Mouse (Mus musculus): ENCODE data around the gene Pax7. TPM values are rescaled to one million over a fixed set of nuclear protein-coding genes. Genes with fewer than 3 reads are reported as not detected.

Gene Pax7
- polyA plus RNA-seq, 1 experiment from 2014 or later, result not detected

DNA sequence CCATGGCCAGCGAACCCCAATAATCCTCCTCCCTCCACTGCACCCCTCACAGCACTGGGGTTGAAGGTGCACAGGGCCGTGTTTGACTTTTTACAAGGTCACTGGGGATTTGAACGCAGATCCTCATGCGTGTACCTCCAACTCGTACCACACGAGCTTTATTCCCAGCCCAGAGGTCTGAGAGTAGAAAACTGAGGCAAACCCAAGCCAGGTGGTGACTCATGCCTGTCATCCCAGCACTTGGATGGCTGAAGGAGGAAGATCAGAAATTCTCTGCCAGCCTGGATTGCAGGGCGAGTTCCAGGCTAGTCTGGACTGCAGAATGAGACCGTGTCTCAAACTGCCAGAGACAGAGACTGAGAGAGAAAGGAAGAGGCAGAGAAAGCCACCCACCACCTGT lies 28.4 kb downstream of the Pax7 start:
- Histone ChIP-seq H3K36me3 (ENCODE audit: control insufficient read depth, insufficient read depth) (no peaks in the 10 kb centered on the region), H3K4me1 (replicated peaks; ENCODE audit: control insufficient read depth, insufficient read depth, low read length) (peaks cover 24% of the 10 kb centered on the region), H3K4me3 (replicated peaks; ENCODE audit: low read length) (no peak overlapping the region), H3K27ac (ENCODE audit: low read length) (no peak overlapping the region), H3K4me2 (ENCODE audit: low read length) (no peak overlapping the region), H3K9me3 (ENCODE audit: control insufficient read depth, low read length) (no peaks in the 10 kb centered on the region), H3K27me3 (replicated peaks; ENCODE audit: control insufficient read depth, insufficient read depth, low read length) (peaks cover 8% of the 10 kb centered on the region; the same call in 1 of the 2 replicates), H3K9ac (replicated peaks; ENCODE audit: low read depth, low read length) (no peak overlapping the region)
- WGBS, result 80% methylated on average over 8 of the region's 8 CpGs
- no peak for ATAC-seq

DNA sequence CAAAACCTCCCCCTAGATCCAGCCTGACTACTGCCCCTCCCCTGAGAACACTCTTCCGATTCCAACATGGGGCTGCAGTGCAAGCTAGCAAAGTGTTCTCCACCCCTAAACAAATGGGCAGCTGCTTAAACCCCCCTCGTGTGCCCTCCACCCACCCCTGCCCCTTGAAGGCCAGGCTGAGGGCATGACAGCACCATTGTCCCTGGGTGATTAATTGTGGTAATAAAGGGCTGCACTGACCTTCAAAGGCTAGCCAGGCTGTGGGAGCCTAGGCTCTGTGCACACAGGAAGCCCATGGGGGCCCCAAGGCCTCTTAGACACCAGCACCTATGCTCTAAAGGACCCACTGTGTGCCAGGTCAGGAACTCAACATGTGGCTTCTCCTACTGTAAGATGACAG lies 29.3 kb downstream of the Pax7 start:
- Histone ChIP-seq H3K36me3 (ENCODE audit: control insufficient read depth, insufficient read depth) (no peaks in the 10 kb centered on the region), H3K4me3 (replicated peaks; ENCODE audit: low read length) (no peak overlapping the region), H3K27me3 (replicated peaks; ENCODE audit: control insufficient read depth, insufficient read depth, low read length) (peaks cover 8% of the 10 kb centered on the region; the same call in 1 of the 2 replicates), H3K4me2 (ENCODE audit: low read length) (no peak overlapping the region), H3K4me1 (replicated peaks; ENCODE audit: control insufficient read depth, insufficient read depth, low read length) (peaks cover 15% of the 10 kb centered on the region), H3K9me3 (ENCODE audit: control insufficient read depth, low read length) (no peaks in the 10 kb centered on the region), H3K27ac (ENCODE audit: low read length) (no peak overlapping the region), H3K9ac (replicated peaks; ENCODE audit: low read depth, low read length) (no peak overlapping the region)
- 21% methylated on average over 2 of the region's 2 CpGs for WGBS
- ATAC-seq, result no peak

DNA sequence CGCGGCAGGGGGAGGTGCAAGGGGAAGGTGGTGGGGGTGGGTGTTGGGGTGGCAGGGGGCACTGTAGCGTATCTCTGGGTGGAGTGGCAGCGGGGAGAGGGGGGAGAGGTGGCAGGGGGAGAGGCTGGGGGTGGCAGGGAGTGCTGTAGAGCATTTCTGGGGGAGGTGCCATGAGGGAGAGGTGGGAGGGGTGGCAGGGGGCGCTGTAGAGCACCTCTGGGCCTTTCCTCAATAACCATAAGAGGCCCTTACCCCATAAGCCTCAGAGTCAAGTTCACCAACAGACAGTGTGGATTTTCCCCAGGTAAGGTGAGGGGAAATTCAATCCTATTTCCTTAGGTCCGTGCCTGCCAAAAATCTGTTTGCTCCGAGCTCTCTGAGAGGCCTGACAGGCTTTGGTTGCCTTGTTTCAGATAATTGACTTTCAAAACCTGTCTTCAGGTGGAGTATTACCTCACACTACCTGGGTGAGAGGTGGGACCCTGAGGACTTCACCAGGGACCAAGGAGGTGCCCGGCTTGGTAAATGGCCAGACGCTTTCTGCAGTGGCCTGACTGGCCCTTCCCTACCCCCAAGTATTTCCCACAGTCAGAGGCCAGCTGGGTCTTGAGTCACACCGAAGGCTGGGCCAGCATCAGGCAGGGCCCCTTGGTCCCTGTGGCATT lies 33.8 kb downstream of the Pax7 start:
- Histone ChIP-seq H3K27me3 (replicated peaks; ENCODE audit: control insufficient read depth, insufficient read depth, low read length) (peaks cover 4% of the 10 kb centered on the region; the same call in 1 of the 2 replicates), H3K4me1 (replicated peaks; ENCODE audit: control insufficient read depth, insufficient read depth, low read length) (no peaks in the 10 kb centered on the region), H3K4me3 (replicated peaks; ENCODE audit: low read length) (no peak overlapping the region), H3K9ac (replicated peaks; ENCODE audit: low read depth, low read length) (no peak overlapping the region), H3K27ac (ENCODE audit: low read length) (no peak overlapping the region), H3K4me2 (ENCODE audit: low read length) (no peak overlapping the region), H3K9me3 (ENCODE audit: control insufficient read depth, low read length) (no peaks in the 10 kb centered on the region), H3K36me3 (ENCODE audit: control insufficient read depth, insufficient read depth) (no peaks in the 10 kb centered on the region)
- WGBS, result 70% methylated on average over 10 of the region's 10 CpGs
- ATAC-seq, result no peak

DNA sequence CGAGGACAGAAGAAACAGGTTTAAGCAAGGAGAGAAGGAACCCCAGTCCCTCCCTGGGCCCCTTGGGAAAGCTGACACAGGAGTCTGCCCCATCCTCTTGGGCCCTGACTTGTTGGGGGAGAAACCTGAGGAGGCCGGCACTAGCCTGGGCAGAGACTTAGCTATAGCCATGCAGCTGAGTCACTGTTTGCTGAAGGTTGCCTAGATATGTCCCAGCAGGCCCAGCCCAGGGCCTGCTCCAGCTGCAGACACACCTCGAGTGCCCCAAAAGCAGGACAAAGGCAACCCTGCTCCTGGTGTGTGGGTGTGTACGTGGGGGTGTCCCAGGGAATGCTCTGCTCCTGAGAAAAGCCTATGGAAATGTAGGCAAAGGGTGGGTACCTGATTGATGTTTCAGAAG lies 36.0 kb downstream of the Pax7 start:
- H3K4me3 ChIP-seq (replicated peaks; ENCODE audit: low read length), result no peak overlapping the region
- H3K4me1 ChIP-seq (replicated peaks; ENCODE audit: control insufficient read depth, insufficient read depth, low read length), result no peaks in the 10 kb centered on the region
- no peak overlapping the region for H3K4me2 ChIP-seq (ENCODE audit: low read length)
- H3K27ac ChIP-seq (ENCODE audit: low read length), result no peak overlapping the region
- no peak overlapping the region for H3K9ac ChIP-seq (replicated peaks; ENCODE audit: low read depth, low read length)
- ATAC-seq, result no peak
- 71% methylated on average over 4 of the region's 4 CpGs for WGBS
- H3K9me3 ChIP-seq (ENCODE audit: control insufficient read depth, low read length), result no peaks in the 10 kb centered on the region
- H3K36me3 ChIP-seq (ENCODE audit: control insufficient read depth, insufficient read depth), result no peaks in the 10 kb centered on the region
- no peaks in the 10 kb centered on the region for H3K27me3 ChIP-seq (replicated peaks; ENCODE audit: control insufficient read depth, insufficient read depth, low read length)

DNA sequence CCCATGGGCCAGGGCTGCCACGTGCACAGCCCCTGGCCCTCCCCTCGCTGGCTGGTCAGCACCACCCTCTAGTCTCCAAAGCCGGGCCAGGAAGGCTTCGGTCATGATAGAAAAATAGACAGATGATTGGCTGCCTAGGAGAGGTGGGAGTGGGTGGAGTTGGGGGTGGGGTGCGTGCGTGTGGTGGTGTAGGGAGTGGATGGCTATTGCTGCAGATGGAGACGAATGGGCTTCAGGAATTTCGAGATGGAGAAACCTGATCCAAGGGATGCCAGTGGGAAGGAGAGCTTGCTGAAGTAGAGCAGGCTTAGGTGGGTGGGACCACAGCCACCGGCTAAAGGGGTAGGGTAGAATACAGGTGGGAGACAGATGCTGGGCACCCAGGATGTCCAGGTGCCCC lies 37.2 kb downstream of the Pax7 start:
- H3K4me1 ChIP-seq (replicated peaks; ENCODE audit: control insufficient read depth, insufficient read depth, low read length), result no peaks in the 10 kb centered on the region
- H3K27ac ChIP-seq (ENCODE audit: low read length), result no peak overlapping the region
- no peak overlapping the region for H3K4me2 ChIP-seq (ENCODE audit: low read length)
- ATAC-seq, result no peak
- H3K9ac ChIP-seq (replicated peaks; ENCODE audit: low read depth, low read length), result no peak overlapping the region
- H3K9me3 ChIP-seq (ENCODE audit: control insufficient read depth, low read length), result no peaks in the 10 kb centered on the region
- no peak overlapping the region for H3K4me3 ChIP-seq (replicated peaks; ENCODE audit: low read length)
- WGBS, result 35% methylated on average over 9 of the region's 9 CpGs
- H3K27me3 ChIP-seq (replicated peaks; ENCODE audit: control insufficient read depth, insufficient read depth, low read length), result no peaks in the 10 kb centered on the region
- H3K36me3 ChIP-seq (ENCODE audit: control insufficient read depth, insufficient read depth), result no peaks in the 10 kb centered on the region

DNA sequence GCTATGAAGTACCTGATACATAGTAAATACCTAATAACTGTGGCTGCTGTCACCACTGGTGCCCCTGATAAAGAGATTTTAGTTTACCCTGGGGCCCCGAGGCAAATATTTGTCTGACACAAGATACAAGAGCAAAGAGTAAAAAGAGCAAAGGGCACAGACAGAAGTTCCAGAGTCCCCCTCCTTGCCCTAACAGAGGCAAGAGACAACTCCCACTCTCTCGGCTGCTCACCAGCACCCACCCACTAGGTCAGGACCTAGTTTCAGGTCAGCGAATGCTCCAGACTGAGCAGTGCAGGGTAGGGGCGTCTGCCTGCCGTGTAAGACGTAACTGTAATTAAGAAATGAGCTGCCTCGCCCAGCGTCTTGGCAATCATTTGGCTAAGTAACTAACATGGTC lies 42.2 kb downstream of the Pax7 start:
- H3K4me3 ChIP-seq (replicated peaks; ENCODE audit: low read length), result no peak overlapping the region
- WGBS, result 48% methylated on average over 8 of the region's 8 CpGs
- H3K4me1 ChIP-seq (replicated peaks; ENCODE audit: control insufficient read depth, insufficient read depth, low read length), result no peaks in the 10 kb centered on the region
- H3K9ac ChIP-seq (replicated peaks; ENCODE audit: low read depth, low read length), result no peak overlapping the region
- H3K9me3 ChIP-seq (ENCODE audit: control insufficient read depth, low read length), result no peaks in the 10 kb centered on the region
- H3K27me3 ChIP-seq (replicated peaks; ENCODE audit: control insufficient read depth, insufficient read depth, low read length), result no peaks in the 10 kb centered on the region
- no peaks in the 10 kb centered on the region for H3K36me3 ChIP-seq (ENCODE audit: control insufficient read depth, insufficient read depth)
- no peak for ATAC-seq
- H3K4me2 ChIP-seq (ENCODE audit: low read length), result no peak overlapping the region
- no peak overlapping the region for H3K27ac ChIP-seq (ENCODE audit: low read length)

DNA sequence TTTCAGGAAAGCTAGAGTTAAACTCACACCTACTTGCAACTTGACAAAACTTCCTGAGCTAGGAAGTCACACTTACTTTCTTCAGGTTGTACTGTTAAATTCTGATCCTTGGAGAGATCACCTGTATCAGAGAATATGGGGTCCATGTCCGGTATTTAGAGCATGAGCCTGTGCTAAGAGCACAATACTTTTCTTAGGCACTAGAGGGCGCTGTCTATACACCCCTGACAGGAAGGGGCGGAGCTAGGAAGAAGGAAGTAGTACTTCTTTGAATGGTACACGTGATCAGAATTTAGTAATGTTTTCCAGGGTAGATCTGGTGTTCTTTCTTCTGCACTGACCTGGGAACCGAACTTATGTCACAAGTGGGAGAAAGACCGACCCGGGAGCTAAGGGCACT lies 43.6 kb downstream of the Pax7 start:
- no peaks in the 10 kb centered on the region for H3K27me3 ChIP-seq (replicated peaks; ENCODE audit: control insufficient read depth, insufficient read depth, low read length)
- 81% methylated on average over 7 of the region's 7 CpGs for WGBS
- no peak overlapping the region for H3K9ac ChIP-seq (replicated peaks; ENCODE audit: low read depth, low read length)
- H3K4me1 ChIP-seq (replicated peaks; ENCODE audit: control insufficient read depth, insufficient read depth, low read length), result no peaks in the 10 kb centered on the region
- no peak for ATAC-seq
- H3K27ac ChIP-seq (ENCODE audit: low read length), result no peak overlapping the region
- H3K4me2 ChIP-seq (ENCODE audit: low read length), result no peak overlapping the region
- H3K4me3 ChIP-seq (replicated peaks; ENCODE audit: low read length), result no peak overlapping the region
- H3K36me3 ChIP-seq (ENCODE audit: control insufficient read depth, insufficient read depth), result no peaks in the 10 kb centered on the region
- no peaks in the 10 kb centered on the region for H3K9me3 ChIP-seq (ENCODE audit: control insufficient read depth, low read length)

DNA sequence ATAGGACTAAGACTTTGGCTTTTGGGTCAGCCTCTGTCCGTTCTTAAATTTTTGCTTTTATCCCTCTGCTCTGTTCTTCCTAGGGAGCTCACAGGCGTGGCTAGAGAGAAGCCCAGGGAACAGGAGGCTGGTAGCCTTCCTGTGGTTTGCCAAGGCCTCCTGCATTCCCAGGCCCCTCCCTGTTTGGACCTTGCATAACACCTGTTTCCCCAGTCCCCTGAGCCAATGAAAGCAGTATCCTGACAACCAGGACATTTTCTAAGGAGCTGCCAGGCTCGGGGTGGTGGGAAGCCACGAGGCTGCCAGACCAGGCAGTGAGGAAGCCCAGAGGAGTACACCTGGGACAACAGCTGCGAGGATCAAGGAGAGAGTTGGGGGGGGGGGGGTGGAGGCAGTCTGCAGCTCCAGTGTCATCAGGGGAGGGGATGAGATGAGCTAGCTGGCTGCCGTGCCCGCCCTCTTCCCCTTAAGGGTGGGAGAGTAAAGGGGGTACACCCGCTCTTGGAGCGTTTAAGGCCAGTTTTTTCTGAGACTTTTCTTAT lies 50.3 kb downstream of the Pax7 start:
- H3K4me1 ChIP-seq (replicated peaks; ENCODE audit: control insufficient read depth, insufficient read depth, low read length), result no peaks in the 10 kb centered on the region
- no peak overlapping the region for H3K4me2 ChIP-seq (ENCODE audit: low read length)
- H3K4me3 ChIP-seq (replicated peaks; ENCODE audit: low read length), result no peak overlapping the region
- H3K27me3 ChIP-seq (replicated peaks; ENCODE audit: control insufficient read depth, insufficient read depth, low read length), result no peaks in the 10 kb centered on the region
- H3K27ac ChIP-seq (ENCODE audit: low read length), result no peak overlapping the region
- no peak for ATAC-seq
- H3K36me3 ChIP-seq (ENCODE audit: control insufficient read depth, insufficient read depth), result no peaks in the 10 kb centered on the region
- H3K9ac ChIP-seq (replicated peaks; ENCODE audit: low read depth, low read length), result no peak overlapping the region
- H3K9me3 ChIP-seq (ENCODE audit: control insufficient read depth, low read length), result no peaks in the 10 kb centered on the region
- 54% methylated on average over 9 of the region's 9 CpGs for WGBS

DNA sequence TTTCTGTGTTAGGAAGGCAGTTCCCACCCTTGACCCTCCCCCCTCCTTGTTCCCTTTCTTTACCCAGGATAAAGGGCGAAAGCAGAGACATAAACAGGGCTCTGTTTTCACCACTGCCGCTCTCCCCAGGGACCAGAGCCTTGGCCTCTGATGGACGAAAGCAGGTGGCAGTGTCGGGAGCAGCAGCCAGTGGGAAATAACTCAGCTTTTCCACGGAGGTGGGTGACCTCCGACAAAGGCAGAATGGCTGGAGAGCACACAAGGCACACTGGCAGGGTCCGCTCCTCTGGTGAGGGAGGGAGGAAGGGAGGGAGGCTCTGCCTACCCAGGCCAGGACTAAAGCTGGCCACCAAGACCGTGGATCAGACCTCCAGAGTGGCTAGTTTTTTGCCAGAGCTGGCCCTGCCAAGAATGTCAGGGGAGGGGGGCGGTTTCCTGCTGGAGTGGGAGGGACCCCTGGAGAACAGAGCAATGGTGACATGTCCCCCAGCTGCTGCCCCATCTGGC lies 62.1 kb downstream of the Pax7 start:
- WGBS, result 10% methylated on average over 9 of the region's 9 CpGs
- no peak overlapping the region for H3K4me2 ChIP-seq (ENCODE audit: low read length)
- ATAC-seq, result no peak

More for the DNA sequence above, 62.1 kb downstream of the Pax7 start:
- Histone ChIP-seq H3K9ac (replicated peaks; ENCODE audit: low read depth, low read length) (no peak overlapping the region), H3K4me3 (replicated peaks; ENCODE audit: low read length) (no peak overlapping the region), H3K9me3 (ENCODE audit: control insufficient read depth, low read length) (no peaks in the 10 kb centered on the region), H3K27me3 (replicated peaks; ENCODE audit: control insufficient read depth, insufficient read depth, low read length) (no peaks in the 10 kb centered on the region), H3K27ac (ENCODE audit: low read length) (no peak overlapping the region), H3K4me1 (replicated peaks; ENCODE audit: control insufficient read depth, insufficient read depth, low read length) (peaks cover 5% of the 10 kb centered on the region; the same call in 1 of the 2 replicates), H3K36me3 (ENCODE audit: control insufficient read depth, insufficient read depth) (no peaks in the 10 kb centered on the region)

Data from forebrain, embryonic 16.5 days (tissue).